Mouse (Mus musculus): ENCODE measurements at regions not wholly inside any gene's neighbourhood (a gene's known extent, or its start where the extent isn't known, plus 50 kb on each side); places are given as distances from the start of the nearest gene placed in this dataset.

DNA sequence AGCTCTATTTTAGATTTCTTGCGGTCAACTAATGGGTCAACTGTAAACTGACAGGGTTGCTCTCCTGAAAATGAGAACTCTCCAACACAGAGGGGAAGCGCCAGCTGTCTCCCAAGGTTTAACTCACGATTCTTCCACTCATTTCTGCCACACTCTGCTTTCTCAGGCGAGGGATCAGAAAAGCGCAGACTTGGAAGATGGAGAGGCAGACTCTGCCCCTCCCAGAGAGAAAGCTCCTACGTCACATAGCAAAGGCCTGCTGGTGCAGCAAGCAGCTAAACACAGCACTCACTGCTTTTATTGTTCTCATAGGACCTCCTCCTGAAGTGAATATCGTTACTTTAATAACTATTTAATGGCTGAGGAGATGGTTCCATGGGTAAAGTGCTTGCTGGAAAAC, 73.6 kb upstream of the Sh3bp4 start:
- no peaks in the 10 kb centered on the region for H3K9me3 ChIP-seq (ENCODE audit: control insufficient read depth, low read length)
- H3K4me3 ChIP-seq (ENCODE audit: low read depth, low read length), result no peak overlapping the region
- ATAC-seq (ENCODE audit: insufficient number of reproducible peaks, low FRiP score, low TSS enrichment, low read depth) (no peak), DNase-seq (ENCODE audit: low spot score) (no peak)
- H3K27me3 ChIP-seq (ENCODE audit: control insufficient read depth, insufficient read depth, low read length), result no peaks in the 10 kb centered on the region
- no peak overlapping the region for H3K4me2 ChIP-seq (ENCODE audit: low read depth, severe bottlenecking)
- H3K36me3 ChIP-seq (ENCODE audit: control insufficient read depth, insufficient read depth, low read length), result no peaks in the 10 kb centered on the region
- H3K4me1 ChIP-seq (ENCODE audit: control insufficient read depth, insufficient read depth, low read length), result peaks cover 14% of the 10 kb centered on the region
- WGBS, result 55% methylated on average over 7 of the region's 7 CpGs
- H3K9ac ChIP-seq (ENCODE audit: low read length), result no peak overlapping the region
- no peak overlapping the region for H3K27ac ChIP-seq (replicated peaks; ENCODE audit: low read depth, low read length)

DNA sequence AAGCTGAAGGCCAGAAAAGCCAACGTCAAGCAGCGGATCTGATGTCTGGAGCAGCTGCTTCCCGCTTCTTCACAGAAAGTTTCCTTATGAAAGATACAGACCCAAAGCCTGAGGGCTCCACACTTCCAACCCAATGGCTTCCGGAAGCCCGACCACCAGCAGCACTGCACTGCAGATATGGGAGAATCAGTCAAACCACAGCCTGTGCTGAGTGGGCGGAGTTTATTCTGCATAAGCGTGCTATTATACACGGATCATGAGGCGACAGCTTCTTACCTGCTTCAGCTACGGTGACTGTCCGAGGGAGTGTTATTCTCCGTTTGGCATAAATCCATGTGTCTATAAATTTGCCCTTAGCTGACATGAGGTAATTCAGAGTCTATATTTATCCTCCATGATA, 72.4 kb upstream of the Sh3bp4 start:
- 88% methylated on average over 12 of the region's 12 CpGs for WGBS
- H3K4me3 ChIP-seq (ENCODE audit: low read depth, low read length), result no peak overlapping the region
- no peak overlapping the region for H3K27ac ChIP-seq (replicated peaks; ENCODE audit: low read depth, low read length)
- ATAC-seq (ENCODE audit: insufficient number of reproducible peaks, low FRiP score, low TSS enrichment, low read depth), result no peak
- no peak overlapping the region for H3K9ac ChIP-seq (ENCODE audit: low read length)
- H3K4me1 ChIP-seq (ENCODE audit: control insufficient read depth, insufficient read depth, low read length), result peaks cover 14% of the 10 kb centered on the region
- H3K27me3 ChIP-seq (ENCODE audit: control insufficient read depth, insufficient read depth, low read length), result no peaks in the 10 kb centered on the region
- H3K9me3 ChIP-seq (ENCODE audit: control insufficient read depth, low read length), result no peaks in the 10 kb centered on the region
- H3K4me2 ChIP-seq (ENCODE audit: low read depth, severe bottlenecking), result no peak overlapping the region
- H3K36me3 ChIP-seq (ENCODE audit: control insufficient read depth, insufficient read depth, low read length), result no peaks in the 10 kb centered on the region
- DNase-seq (ENCODE audit: low spot score), result no peak

GRCm38 (mm10) chr1:89002326-89002725, 67.9 kb upstream of the Sh3bp4 start:
- H3K9ac ChIP-seq (ENCODE audit: low read length), result no peak overlapping the region
- H3K27ac ChIP-seq (replicated peaks; ENCODE audit: low read depth, low read length), result no peak overlapping the region
- WGBS, result 81% methylated on average over 3 of the region's 3 CpGs
- H3K4me2 ChIP-seq (ENCODE audit: low read depth, severe bottlenecking), result no peak overlapping the region
- ATAC-seq (ENCODE audit: insufficient number of reproducible peaks, low FRiP score, low TSS enrichment, low read depth) (no peak), DNase-seq (ENCODE audit: low spot score) (no peak)
- H3K4me3 ChIP-seq (ENCODE audit: low read depth, low read length), result no peak overlapping the region
- H3K27me3 ChIP-seq (ENCODE audit: control insufficient read depth, insufficient read depth, low read length), result no peaks in the 10 kb centered on the region
- no peaks in the 10 kb centered on the region for H3K9me3 ChIP-seq (ENCODE audit: control insufficient read depth, low read length)
- no peaks in the 10 kb centered on the region for H3K4me1 ChIP-seq (ENCODE audit: control insufficient read depth, insufficient read depth, low read length)
- H3K36me3 ChIP-seq (ENCODE audit: control insufficient read depth, insufficient read depth, low read length), result no peaks in the 10 kb centered on the region

- Histone ChIP-seq H3K4me2 (ENCODE audit: low read depth, severe bottlenecking) (no peak overlapping the region), H3K9me3 (ENCODE audit: control insufficient read depth, low read length) (no peaks in the 10 kb centered on the region), H3K9ac (ENCODE audit: low read length) (no peak overlapping the region), H3K27me3 (ENCODE audit: control insufficient read depth, insufficient read depth, low read length) (no peaks in the 10 kb centered on the region), H3K4me3 (ENCODE audit: low read depth, low read length) (no peak overlapping the region), H3K4me1 (ENCODE audit: control insufficient read depth, insufficient read depth, low read length) (no peaks in the 10 kb centered on the region), H3K36me3 (ENCODE audit: control insufficient read depth, insufficient read depth, low read length) (no peaks in the 10 kb centered on the region), H3K27ac (replicated peaks; ENCODE audit: low read depth, low read length) (no peak overlapping the region)
- ATAC-seq (ENCODE audit: insufficient number of reproducible peaks, low FRiP score, low TSS enrichment, low read depth), result no peak
- no peak for DNase-seq (ENCODE audit: low spot score)
- 76% methylated on average over 2 of the region's 2 CpGs for whole genome bisulfite sequencing
These were observed 66.5 kb upstream of the Sh3bp4 start for GRCm38 (mm10) chr1:89003752-89004151.

- 90% methylated on average over 7 of the region's 7 CpGs for WGBS
- no peak overlapping the region for H3K4me2 ChIP-seq (ENCODE audit: low read depth, severe bottlenecking)
These were observed 62.7 kb upstream of the Sh3bp4 start for GRCm38 (mm10) chr1:89007476-89007875.

DNA sequence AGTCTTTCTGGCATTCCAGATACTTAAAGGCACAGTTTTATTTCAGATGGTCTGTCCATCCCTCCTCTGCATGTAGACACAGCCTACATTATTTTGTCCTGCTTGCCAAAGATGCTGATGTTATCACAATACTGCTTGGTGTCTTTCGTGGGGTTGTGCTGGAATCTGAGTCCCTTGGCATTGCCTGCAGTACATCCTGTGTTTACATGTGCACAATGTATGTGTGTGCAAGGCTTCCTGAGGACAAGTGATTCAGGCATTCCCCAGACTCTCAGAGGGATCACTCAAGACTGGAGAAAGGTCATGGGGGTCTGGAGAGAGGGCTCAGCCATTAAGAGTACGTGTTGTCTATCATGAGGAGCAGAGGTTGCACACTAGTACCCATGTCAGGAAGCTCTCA, 60.0 kb upstream of the Sh3bp4 start:
- H3K4me2 ChIP-seq (ENCODE audit: low read depth, severe bottlenecking), result no peak overlapping the region
- no peaks in the 10 kb centered on the region for H3K36me3 ChIP-seq (ENCODE audit: control insufficient read depth, insufficient read depth, low read length)
- H3K4me1 ChIP-seq (ENCODE audit: control insufficient read depth, insufficient read depth, low read length), result no peaks in the 10 kb centered on the region
- no peak overlapping the region for H3K9ac ChIP-seq (ENCODE audit: low read length)
- H3K4me3 ChIP-seq (ENCODE audit: low read depth, low read length), result no peak overlapping the region
- no peak for DNase-seq (ENCODE audit: low spot score)
- no peak overlapping the region for H3K27ac ChIP-seq (replicated peaks; ENCODE audit: low read depth, low read length)
- H3K27me3 ChIP-seq (ENCODE audit: control insufficient read depth, insufficient read depth, low read length), result no peaks in the 10 kb centered on the region
- no peaks in the 10 kb centered on the region for H3K9me3 ChIP-seq (ENCODE audit: control insufficient read depth, low read length)
- ATAC-seq (ENCODE audit: insufficient number of reproducible peaks, low FRiP score, low TSS enrichment, low read depth), result no peak
- WGBS, result 65% methylated on average over 2 of the region's 2 CpGs

More at GRCm38 (mm10) chr1:89007476-89007875, 62.7 kb upstream of the Sh3bp4 start:
- Histone ChIP-seq H3K9ac (ENCODE audit: low read length) (no peak overlapping the region), H3K27me3 (ENCODE audit: control insufficient read depth, insufficient read depth, low read length) (no peaks in the 10 kb centered on the region), H3K9me3 (ENCODE audit: control insufficient read depth, low read length) (no peaks in the 10 kb centered on the region), H3K27ac (replicated peaks; ENCODE audit: low read depth, low read length) (no peak overlapping the region), H3K4me1 (ENCODE audit: control insufficient read depth, insufficient read depth, low read length) (no peaks in the 10 kb centered on the region), H3K4me3 (ENCODE audit: low read depth, low read length) (no peak overlapping the region), H3K36me3 (ENCODE audit: control insufficient read depth, insufficient read depth, low read length) (no peaks in the 10 kb centered on the region)
- DNase-seq (ENCODE audit: low spot score) (no peak), ATAC-seq (ENCODE audit: insufficient number of reproducible peaks, low FRiP score, low TSS enrichment, low read depth) (no peak)

GRCm38 (mm10) chr1:89011454-89011853, 58.8 kb upstream of the Sh3bp4 start:
- Histone ChIP-seq H3K4me2 (ENCODE audit: low read depth, severe bottlenecking) (no peak overlapping the region), H3K4me3 (ENCODE audit: low read depth, low read length) (no peak overlapping the region), H3K36me3 (ENCODE audit: control insufficient read depth, insufficient read depth, low read length) (no peaks in the 10 kb centered on the region), H3K27me3 (ENCODE audit: control insufficient read depth, insufficient read depth, low read length) (no peaks in the 10 kb centered on the region), H3K9me3 (ENCODE audit: control insufficient read depth, low read length) (no peaks in the 10 kb centered on the region), H3K27ac (replicated peaks; ENCODE audit: low read depth, low read length) (no peak overlapping the region), H3K4me1 (ENCODE audit: control insufficient read depth, insufficient read depth, low read length) (peaks cover 4% of the 10 kb centered on the region; the same call in 1 of the 2 replicates), H3K9ac (ENCODE audit: low read length) (no peak overlapping the region)
- DNase-seq (ENCODE audit: low spot score) (no peak), ATAC-seq (ENCODE audit: insufficient number of reproducible peaks, low FRiP score, low TSS enrichment, low read depth) (no peak)
- WGBS, result 64% methylated on average over 7 of the region's 7 CpGs

DNA sequence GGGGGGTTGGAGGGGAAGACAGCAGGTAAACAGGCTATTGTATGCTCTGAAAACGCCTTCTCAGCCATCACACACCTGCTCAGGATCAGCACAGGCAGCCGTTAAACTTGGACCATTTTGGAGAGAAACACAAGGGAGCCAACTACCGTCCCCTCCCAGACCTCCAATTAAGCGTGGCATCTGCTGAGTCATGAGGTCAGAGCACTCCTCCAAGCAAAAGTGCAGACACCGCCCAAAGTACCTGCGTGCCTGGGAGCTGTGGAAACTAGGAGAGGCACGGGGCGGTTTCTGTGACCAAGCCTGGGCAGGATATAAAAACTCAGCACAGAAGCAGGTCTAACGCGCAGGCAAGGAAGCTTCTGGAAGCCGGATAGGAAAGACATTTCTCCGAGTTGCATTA, 54.8 kb upstream of the Sh3bp4 start:
- H3K9me3 ChIP-seq (ENCODE audit: control insufficient read depth, low read length), result no peaks in the 10 kb centered on the region
- H3K9ac ChIP-seq (ENCODE audit: low read length), result no peak overlapping the region
- no peak overlapping the region for H3K27ac ChIP-seq (replicated peaks; ENCODE audit: low read depth, low read length)
- 27% methylated on average over 12 of the region's 12 CpGs for WGBS
- H3K36me3 ChIP-seq (ENCODE audit: control insufficient read depth, insufficient read depth, low read length), result no peaks in the 10 kb centered on the region
- ATAC-seq (ENCODE audit: insufficient number of reproducible peaks, low FRiP score, low TSS enrichment, low read depth) (no peak), DNase-seq (ENCODE audit: low spot score) (peak; percentile 45)
- H3K4me1 ChIP-seq (ENCODE audit: control insufficient read depth, insufficient read depth, low read length), result peaks cover 4% of the 10 kb centered on the region; the same call in 1 of the 2 replicates
- no peak overlapping the region for H3K4me3 ChIP-seq (ENCODE audit: low read depth, low read length)
- no peak overlapping the region for H3K4me2 ChIP-seq (ENCODE audit: low read depth, severe bottlenecking)
- no peaks in the 10 kb centered on the region for H3K27me3 ChIP-seq (ENCODE audit: control insufficient read depth, insufficient read depth, low read length)

DNA sequence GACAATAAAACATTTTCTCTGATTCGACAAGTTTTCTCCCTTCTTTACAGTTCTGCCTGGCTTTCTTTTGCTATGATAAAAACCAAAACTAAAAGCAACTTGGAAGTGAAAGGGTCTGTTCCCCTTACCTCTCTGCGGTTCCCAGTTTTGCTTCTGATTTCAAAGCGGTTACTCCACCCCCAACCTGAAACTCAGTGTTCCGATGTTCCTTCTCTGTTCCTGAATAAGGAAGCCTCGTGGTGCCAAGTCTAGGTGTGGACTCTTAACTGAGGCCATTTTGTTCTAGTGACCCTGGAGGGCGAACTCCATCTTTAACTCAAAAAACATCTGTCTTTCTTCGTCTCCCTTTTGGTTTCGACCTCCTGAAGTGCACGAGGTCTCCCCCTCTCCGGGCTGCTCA, 54.4 kb upstream of the Sh3bp4 start:
- DNase-seq (ENCODE audit: low spot score) (no peak), ATAC-seq (ENCODE audit: insufficient number of reproducible peaks, low FRiP score, low TSS enrichment, low read depth) (no peak)
- Histone ChIP-seq H3K4me3 (ENCODE audit: low read depth, low read length) (no peak overlapping the region), H3K4me2 (ENCODE audit: low read depth, severe bottlenecking) (no peak overlapping the region), H3K9ac (ENCODE audit: low read length) (no peak overlapping the region), H3K9me3 (ENCODE audit: control insufficient read depth, low read length) (no peaks in the 10 kb centered on the region), H3K27me3 (ENCODE audit: control insufficient read depth, insufficient read depth, low read length) (no peaks in the 10 kb centered on the region), H3K36me3 (ENCODE audit: control insufficient read depth, insufficient read depth, low read length) (no peaks in the 10 kb centered on the region), H3K4me1 (ENCODE audit: control insufficient read depth, insufficient read depth, low read length) (peaks cover 4% of the 10 kb centered on the region; the same call in 1 of the 2 replicates), H3K27ac (replicated peaks; ENCODE audit: low read depth, low read length) (no peak overlapping the region)
- WGBS, result 62% methylated on average over 10 of the region's 10 CpGs
